Mouse (Mus musculus) testis, adult 2 months (tissue): ENCODE measurements around the gene Cabp1.

ENCODE experiments used
- CTCF ChIP-seq: fragments of 200-500 bp; IDR thresholded peaks from 2 replicates; pipeline ENCODE4 v1.5.1; 2012; ENCODE audit warnings: low read depth, mild to moderate bottlenecking, inconsistent platforms, low read length, moderate library complexity; ENCODE audit not compliant: control insufficient read depth, insufficient read depth, insufficient replicate concordance
- POLR2A ChIP-seq: fragments of 200-500 bp; IDR thresholded peaks from 2 replicates; pipeline ENCODE4 v1.6.1; 2012; ENCODE audit warnings: low read depth, mild to moderate bottlenecking, inconsistent platforms, low read length, moderate library complexity; ENCODE audit not compliant: control insufficient read depth

DNA sequence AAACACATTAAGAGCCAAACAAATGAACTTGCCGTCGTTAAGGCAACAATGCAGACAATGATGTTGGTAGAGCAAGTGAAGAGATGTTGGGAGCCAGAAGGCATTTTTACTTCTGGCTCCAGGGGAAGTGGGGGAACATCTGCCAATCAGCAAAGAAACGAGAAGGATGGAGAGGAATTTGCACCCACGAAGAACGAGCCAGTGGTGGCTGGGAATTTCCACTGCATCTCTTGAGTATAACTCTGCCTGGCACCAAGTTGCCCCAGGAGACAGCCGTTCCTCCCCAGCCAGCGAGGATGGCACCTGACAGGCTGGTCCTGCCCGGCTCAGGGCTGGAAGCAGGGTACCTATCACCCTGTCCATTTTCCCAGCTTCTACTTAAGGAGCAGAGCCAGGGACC lies 11.3 kb downstream of the Cabp1 start:
- TF ChIP-seq CTCF (no peak), POLR2A (no peak)
